Mouse (Mus musculus) CH12.LX (cell line): ENCODE results near the gene Pdia3. TPM values are rescaled to one million over a fixed set of nuclear protein-coding genes. Genes with fewer than 3 reads are reported as not detected.

Experiments
- DNase-seq: peaks from one replicate; pipeline ENCODE4 v3.0.0-alpha.2; 2013; ENCODE audit errors: extremely low read depth
- H3K27ac ChIP-seq: 2 replicates; pipeline ENCODE4 v1.5.1; 2012; ENCODE audit warnings: low read depth, mild to moderate bottlenecking, control low read depth, moderate library complexity; ENCODE audit not compliant: insufficient read depth
- H3K27me3 ChIP-seq: replicated peaks from 2 replicates; pipeline ENCODE3; 2012; ENCODE audit warnings: inconsistent platforms
- H3K36me3 ChIP-seq, 2 experiments: replicated peaks in 1 of 2; 2 replicates each; pipeline versions ENCODE3 to v1.6.1; 2012; ENCODE audit warnings: inconsistent platforms in 1 of 2, low read length in 1 of 2, mild to moderate bottlenecking in 1 of 2, mixed read lengths in 1 of 2, moderate library complexity in 1 of 2; ENCODE audit not compliant: control insufficient read depth in 1 of 2, insufficient read depth in 1 of 2
- H3K4me1 ChIP-seq, 2 experiments: 2 replicates each; pipeline ENCODE4 v1.6.1; 2012; ENCODE audit warnings: inconsistent platforms in 1 of 2, moderate library complexity in 1 of 2; ENCODE audit not compliant: insufficient read depth in 2 of 2, control insufficient read depth in 1 of 2
- H3K4me2 ChIP-seq: 2 replicates; pipeline ENCODE4 v1.6.1; 2012; ENCODE audit warnings: low read depth, mild to moderate bottlenecking, control low read depth; ENCODE audit not compliant: poor library complexity, insufficient read depth, severe bottlenecking
- H3K4me3 ChIP-seq, 3 experiments: fragments of 150-350 bp in 1 of 3; sonication (generic) in 1 of 3; replicated peaks in 1 of 3; 2 replicates each; pipeline versions ENCODE3 to v1.5.1; 2011 to 2012; ENCODE audit warnings: low read depth in 2 of 3, low read length in 2 of 3, mild to moderate bottlenecking in 2 of 3, moderate library complexity in 2 of 3, control low read depth in 1 of 3, improper control_type of control experiment in 1 of 3, inconsistent platforms in 1 of 3, mixed read lengths in 1 of 3; ENCODE audit not compliant: poor library complexity in 1 of 3
- H3K79me2 ChIP-seq: replicated peaks from 2 replicates; pipeline ENCODE4 v1.6.1; 2012; ENCODE audit warnings: mild to moderate bottlenecking, moderate library complexity; ENCODE audit not compliant: control insufficient read depth, poor library complexity, insufficient read depth, severe bottlenecking; ENCODE audit errors: extremely low read depth
- H3K9ac ChIP-seq: 2 replicates; pipeline ENCODE4 v1.6.1; 2012; ENCODE audit warnings: low read depth, mild to moderate bottlenecking, control low read depth, moderate library complexity; ENCODE audit not compliant: insufficient read depth
- H3K9me3 ChIP-seq: replicated peaks from 2 replicates; pipeline ENCODE3; 2012; ENCODE audit warnings: low read length, inconsistent platforms, mixed read lengths
- BHLHE40 ChIP-seq: IDR thresholded peaks from 2 replicates; pipeline ENCODE4 v1.6.1; 2011; ENCODE audit warnings: mild to moderate bottlenecking, low read depth, low read length, improper control_type of control experiment
- CHD1 ChIP-seq: IDR thresholded peaks from 2 replicates; pipeline ENCODE4 v1.6.1; 2012; ENCODE audit warnings: low read depth, low read length, improper control_type of control experiment, inconsistent platforms
- E2F4 ChIP-seq: IDR thresholded peaks from 2 replicates; pipeline ENCODE4 v1.6.1; 2011; ENCODE audit warnings: low read depth, low read length, improper control_type of control experiment; ENCODE audit not compliant: insufficient replicate concordance
- ELF1 ChIP-seq: IDR thresholded peaks from 2 replicates; pipeline ENCODE4 v1.6.1; 2014; ENCODE audit warnings: low read depth, mild to moderate bottlenecking, inconsistent platforms, low read length, improper control_type of control experiment
- ETS1 ChIP-seq: conservative IDR thresholded peaks from 2 replicates; pipeline ENCODE4 v1.6.1; 2012; ENCODE audit warnings: low read depth, mild to moderate bottlenecking, inconsistent platforms, low read length, improper control_type of control experiment, moderate library complexity
- HCFC1 ChIP-seq: IDR thresholded peaks from 2 replicates; pipeline ENCODE4 v1.6.1; 2012; ENCODE audit warnings: low read depth, mild to moderate bottlenecking, inconsistent platforms, low read length, improper control_type of control experiment
- IRF4 ChIP-seq: IDR thresholded peaks from 2 replicates; pipeline ENCODE4 v1.6.1; 2014; ENCODE audit warnings: low read depth, mild to moderate bottlenecking, inconsistent platforms, low read length, improper control_type of control experiment
- JUN ChIP-seq: IDR thresholded peaks from 2 replicates; pipeline ENCODE4 v1.6.1; 2011; ENCODE audit warnings: low read depth, mild to moderate bottlenecking, low read length, improper control_type of control experiment, moderate library complexity; ENCODE audit not compliant: insufficient read depth
- JUND ChIP-seq: conservative IDR thresholded peaks from 2 replicates; pipeline ENCODE4 v1.6.1; 2011; ENCODE audit warnings: low read depth, low read length, improper control_type of control experiment
- MAFK ChIP-seq: IDR thresholded peaks from 2 replicates; pipeline ENCODE4 v1.6.1; 2011; ENCODE audit warnings: low read length, improper control_type of control experiment; ENCODE audit not compliant: insufficient replicate concordance
- MAZ ChIP-seq: IDR thresholded peaks from 2 replicates; pipeline ENCODE4 v1.6.1; 2012; ENCODE audit warnings: low read depth, mild to moderate bottlenecking, inconsistent platforms, low read length, improper control_type of control experiment, moderate library complexity
- MEF2A ChIP-seq: IDR thresholded peaks from 2 replicates; pipeline ENCODE4 v1.6.1; 2014; ENCODE audit warnings: low read depth, mild to moderate bottlenecking, inconsistent platforms, low read length, improper control_type of control experiment, borderline replicate concordance
- NELFE ChIP-seq: IDR thresholded peaks from 2 replicates; pipeline ENCODE4 v1.6.1; 2011; ENCODE audit warnings: low read depth, low read length, improper control_type of control experiment
- RAD21 ChIP-seq: IDR thresholded peaks from 2 replicates; pipeline ENCODE4 v1.6.1; 2011; ENCODE audit warnings: low read depth, mild to moderate bottlenecking, low read length, improper control_type of control experiment, moderate library complexity
- TBP ChIP-seq: conservative IDR thresholded peaks from 2 replicates; pipeline ENCODE4 v1.6.1; 2011; ENCODE audit warnings: low read depth, low read length, improper control_type of control experiment
- TCF12 ChIP-seq: IDR thresholded peaks from 2 replicates; pipeline ENCODE4 v1.6.1; 2014; ENCODE audit warnings: low read depth, mild to moderate bottlenecking, inconsistent platforms, low read length, improper control_type of control experiment
- UBTF ChIP-seq: IDR thresholded peaks from 2 replicates; pipeline ENCODE4 v1.6.1; 2012; ENCODE audit warnings: low read depth, mild to moderate bottlenecking, inconsistent platforms, low read length, improper control_type of control experiment, moderate library complexity
- USF1 ChIP-seq: IDR thresholded peaks from 2 replicates; pipeline ENCODE4 v1.6.1; 2014; ENCODE audit warnings: low read depth, mild to moderate bottlenecking, inconsistent platforms, low read length, improper control_type of control experiment
- ZC3H11A ChIP-seq: IDR thresholded peaks from 2 replicates; pipeline ENCODE4 v1.6.1; 2012; ENCODE audit warnings: low read depth, mild to moderate bottlenecking, inconsistent platforms, low read length, improper control_type of control experiment
- ZKSCAN1 ChIP-seq: IDR thresholded peaks from 2 replicates; pipeline ENCODE4 v1.6.1; 2012; ENCODE audit warnings: low read depth, inconsistent platforms, low read length, improper control_type of control experiment, borderline replicate concordance
- ZMIZ1 ChIP-seq: IDR thresholded peaks from 2 replicates; pipeline ENCODE4 v1.6.1; 2012; ENCODE audit warnings: low read depth, mild to moderate bottlenecking, inconsistent platforms, low read length, improper control_type of control experiment
- dilution Hi-C: fragments of 300-500 bp; cut with MboI; formaldehyde crosslinking; loops from 2 replicates; pipeline ENCODE4 v1.14.3; 2020; ENCODE audit warnings: low sequenced_read_pairs; ENCODE audit not compliant: extremely low pct_unique_long_range_greater_than_20kb, extremely low pct_ligation_motif_present
- in situ Hi-C: fragments of 300-500 bp; cut with MboI; formaldehyde crosslinking; loops from 3 replicates; pipeline ENCODE4 v1.14.3; 2019; ENCODE audit warnings: low sequenced_read_pairs, low pct_ligation_motif_present, low pct_unique_long_range_greater_than_20kb, mixed read lengths
- polyA plus RNA-seq: library from polyadenylated mRNA; unstranded; fragments of >175 nt; gene quantifications from 2 replicates; pipeline ENCODE4 v1.2.1, GENCODE M21; 2012; ENCODE audit warnings: low read depth; ENCODE audit not compliant: insufficient read length
- total RNA-seq, 2 experiments: library from RNA; depleted of rRNA; stranded (reverse); fragments of 300-350 nt in 1 of 2; fragments of >200 nt in 1 of 2; gene quantifications; 2 replicates each; pipeline ENCODE4 v1.2.3; 2012 to 2014

The Pdia3 gene
- total and polyA plus RNA-seq, 3 experiments: 54.5 to 406 (median 169) TPM

DNA sequence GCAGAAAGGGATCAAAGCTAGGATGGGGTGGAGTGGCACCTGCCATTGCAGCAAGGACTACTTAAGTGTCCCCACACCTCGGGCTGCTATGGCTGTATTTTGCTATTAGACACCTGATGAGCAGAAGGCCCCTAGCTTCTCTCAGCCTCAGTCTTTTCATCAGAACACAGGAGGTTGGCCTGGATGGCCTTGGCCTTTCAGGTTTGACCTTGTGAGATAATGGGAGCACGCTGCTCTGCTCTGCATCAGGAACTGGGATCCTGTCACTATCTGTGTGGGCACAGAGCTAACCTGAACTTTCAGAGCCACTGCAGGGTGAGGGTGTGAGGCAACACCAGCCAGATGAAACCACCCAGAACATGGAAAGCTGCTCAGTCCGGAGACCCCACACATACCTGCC is 41.3 kb upstream of the Pdia3 start:
- TF ChIP-seq USF1: no peak
- TF ChIP-seq HCFC1: no peak
- TF ChIP-seq MAZ: no peak
- TF ChIP-seq IRF4: no peak
- no peak for TF ChIP-seq ZKSCAN1
- TF ChIP-seq ZMIZ1: no peak
- TF ChIP-seq ZC3H11A: no peak
- no peak for TF ChIP-seq E2F4
- TF ChIP-seq TCF12: no peak
- TF ChIP-seq ETS1: no peak
- no peak for TF ChIP-seq NELFE
- no peak for TF ChIP-seq MAFK
- no peak for TF ChIP-seq JUND
- no peak for TF ChIP-seq MEF2A
- no peak for TF ChIP-seq RAD21
- TF ChIP-seq UBTF: no peak
- no peak for TF ChIP-seq CHD1
- TF ChIP-seq JUN: no peak
- no peak for TF ChIP-seq ELF1
- peaks cover 13% of the 10 kb centered on the region for H3K27me3 ChIP-seq
- no peak overlapping the region for H3K4me2 ChIP-seq
- no peak overlapping the region for H3K9ac ChIP-seq
- peaks cover 0 to 5% of the 10 kb centered on the region in 2 experiments; a peak in 1 of 4 replicates for H3K4me1 ChIP-seq
- in situ Hi-C loops: no loop called here
- H3K9me3 ChIP-seq: no peaks in the 10 kb centered on the region
- H3K79me2 ChIP-seq: no peaks in the 10 kb centered on the region
- H3K27ac ChIP-seq: no peak overlapping the region
- no peak for DNase-seq
- no peak overlapping the region for H3K4me3 ChIP-seq
- peaks cover 71 to 91% of the 10 kb centered on the region in 2 experiments for H3K36me3 ChIP-seq
- dilution Hi-C loops: no loop called here

DNA sequence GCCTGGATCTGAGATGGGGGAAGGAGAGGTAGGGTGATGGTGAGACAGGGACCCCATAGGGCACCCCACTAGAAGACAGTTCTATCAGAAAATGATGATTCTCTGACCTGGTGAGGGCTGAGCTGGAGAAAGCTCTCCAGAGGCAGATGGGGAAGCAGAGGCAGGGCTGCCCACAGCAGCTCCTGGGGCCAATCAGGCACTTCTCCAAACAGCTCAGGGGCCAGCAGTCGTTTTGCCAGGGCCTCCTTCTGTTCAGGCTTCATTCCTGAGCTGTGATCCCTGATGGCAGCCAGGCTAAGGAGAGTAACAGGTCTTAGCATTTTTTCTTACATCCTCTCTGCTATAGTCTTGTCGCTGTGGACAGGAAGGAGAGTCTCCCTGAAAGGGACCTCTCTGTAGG is 38.8 kb upstream of the Pdia3 start:
- TF ChIP-seq BHLHE40: no peak
- TF ChIP-seq TBP: no peak
- TF ChIP-seq USF1: no peak
- TF ChIP-seq JUND: no peak
- no peak for TF ChIP-seq MEF2A
- Histone ChIP-seq H3K9me3 (no peaks in the 10 kb centered on the region), H3K4me1 (peaks cover 0 to 5% of the 10 kb centered on the region in 2 experiments; a peak in 1 of 4 replicates), H3K27ac (no peak overlapping the region), H3K4me2 (no peak overlapping the region), H3K4me3 (no peak overlapping the region), H3K36me3 (peaks cover 76 to 92% of the 10 kb centered on the region in 2 experiments), H3K79me2 (no peaks in the 10 kb centered on the region), H3K27me3 (peaks cover 5% of the 10 kb centered on the region), H3K9ac (no peak overlapping the region)
- dilution Hi-C loops: no loop called here
- in situ Hi-C loops: no loop called here
- no peak for DNase-seq
